10 mouse cellular contexts compared by ENCODE assay signal in genomic region chr4:45308046-45308445, GRCm38 (mm10). TPM values are rescaled to one million over a fixed set of nuclear protein-coding genes. Genes with fewer than 3 reads are reported as not detected.
DNase-seq lines count a peak whose midpoint lies in the region; ATAC-seq and TF ChIP-seq lines count a peak whose summit lies in the region.
"Had no signal": no experiment of that assay in that cellular context is flagged by ENCODE, and none has a peak within 500 bp of the region (broad histone marks: within the 10 kb centered on the region; RNA-seq: fewer than 3 reads in every experiment).

No protein-coding gene starts in this region.

- ATAC-seq in forebrain, embryonic 14.5 days = no peak
- no peak for ATAC-seq in forebrain, embryonic 16.5 days
- no peak for ATAC-seq in midbrain, embryonic 11.5 days (ENCODE audit: low FRiP score)
- ATAC-seq in midbrain, embryonic 16.5 days = no peak
- ATAC-seq in embryonic facial prominence, embryonic 11.5 days (replicated peaks; ENCODE audit: insufficient number of reproducible peaks, low FRiP score, low TSS enrichment, low read depth) = no peak
- ATAC-seq: Patski had no signal

- TF ChIP-seq CTCF in olfactory bulb, adult 2 months (IDR thresholded peaks at IDR 0.05; ENCODE audit: insufficient read depth, low read depth, low read length) = peak; percentile 13; the same call in 1 of the 2 replicates

- WGBS in forebrain, embryonic 14.5 days = 29% methylated on average over 11 of the region's 11 CpGs
- 27% methylated on average over 11 of the region's 11 CpGs for WGBS in forebrain, embryonic 16.5 days
- WGBS in midbrain, embryonic 11.5 days = 34% methylated on average over 11 of the region's 11 CpGs
- 31% methylated on average over 11 of the region's 11 CpGs for WGBS in midbrain, embryonic 16.5 days
- whole genome bisulfite sequencing in embryonic facial prominence, embryonic 11.5 days = 33% methylated on average over 11 of the region's 11 CpGs
- WGBS in olfactory bulb, adult 2 months = 28% methylated on average over 11 of the region's 11 CpGs

- H3K27ac ChIP-seq in forebrain, embryonic 14.5 days (ENCODE audit: low read depth, low read length) = no peak overlapping the region
- H3K27ac ChIP-seq in forebrain, embryonic 16.5 days (ENCODE audit: low read length) = no peak overlapping the region
- H3K27ac ChIP-seq in midbrain, embryonic 11.5 days (ENCODE audit: low read depth, low read length) = no peak overlapping the region
- no peak overlapping the region for H3K27ac ChIP-seq in midbrain, embryonic 16.5 days (ENCODE audit: low read length)
- H3K27ac ChIP-seq in embryonic facial prominence, embryonic 11.5 days (replicated peaks; ENCODE audit: low read depth, low read length) = no peak overlapping the region
- no peak overlapping the region for H3K27ac ChIP-seq in olfactory bulb, adult 2 months (ENCODE audit: insufficient read depth, low read depth, low read length)
- H3K27ac ChIP-seq: limb, embryonic 13.5 days had no signal

- TF ChIP-seq POLR2A in olfactory bulb, adult 2 months (IDR thresholded peaks at IDR 0.05; ENCODE audit: insufficient read depth, low read depth, low read length) = no peak

- DNase-seq in forebrain, embryonic 14.5 days (ENCODE audit: low spot score) = peak; percentile 33
- DNase-seq in midbrain, embryonic 11.5 days (ENCODE audit: low spot score, missing footprints) = peak; percentile 88
- peak; percentile 53 for DNase-seq in embryonic facial prominence, embryonic 11.5 days (ENCODE audit: low spot score)
- no peak for DNase-seq in adrenal gland, adult 8-10 months
- DNase-seq in frontal cortex, postnatal 36 days (ENCODE audit: low spot score in 2 of 2) = no peak

- no peak overlapping the region for H3K4me3 ChIP-seq in forebrain, embryonic 14.5 days (ENCODE audit: low read depth, low read length)
- no peak overlapping the region for H3K4me3 ChIP-seq in forebrain, embryonic 16.5 days (replicated peaks; ENCODE audit: low read length)
- H3K4me3 ChIP-seq in midbrain, embryonic 11.5 days (ENCODE audit: low read depth, low read length) = no peak overlapping the region
- no peak overlapping the region for H3K4me3 ChIP-seq in midbrain, embryonic 16.5 days (ENCODE audit: low read depth, low read length)
- no peak overlapping the region for H3K4me3 ChIP-seq in embryonic facial prominence, embryonic 11.5 days (ENCODE audit: low read depth, low read length)
- H3K4me3 ChIP-seq in olfactory bulb, adult 2 months (ENCODE audit: insufficient read depth, low read depth, low read length) = no peak overlapping the region
- H3K4me3 ChIP-seq: limb, embryonic 13.5 days had no signal

- no peaks in the 10 kb centered on the region for H3K27me3 ChIP-seq in forebrain, embryonic 14.5 days (replicated peaks; ENCODE audit: control insufficient read depth, insufficient read depth, low read length)
- H3K27me3 ChIP-seq in forebrain, embryonic 16.5 days (replicated peaks; ENCODE audit: control insufficient read depth, insufficient read depth, low read length) = no peaks in the 10 kb centered on the region
- no peaks in the 10 kb centered on the region for H3K27me3 ChIP-seq in midbrain, embryonic 11.5 days (ENCODE audit: control insufficient read depth, insufficient read depth, low read length)
- no peaks in the 10 kb centered on the region for H3K27me3 ChIP-seq in midbrain, embryonic 16.5 days (ENCODE audit: control insufficient read depth, insufficient read depth, low read depth, low read length)
- no peaks in the 10 kb centered on the region for H3K27me3 ChIP-seq in embryonic facial prominence, embryonic 11.5 days (ENCODE audit: control insufficient read depth, insufficient read depth, low read length)
- H3K27me3 ChIP-seq: limb, embryonic 13.5 days; Patski had no signal

- H3K4me1 ChIP-seq in forebrain, embryonic 14.5 days (ENCODE audit: control insufficient read depth, insufficient read depth, low read length) = no peaks in the 10 kb centered on the region
- H3K4me1 ChIP-seq in forebrain, embryonic 16.5 days (replicated peaks; ENCODE audit: control insufficient read depth, insufficient read depth, low read length) = no peaks in the 10 kb centered on the region
- H3K4me1 ChIP-seq in midbrain, embryonic 11.5 days (ENCODE audit: control insufficient read depth, insufficient read depth, low read length) = no peaks in the 10 kb centered on the region
- H3K4me1 ChIP-seq in midbrain, embryonic 16.5 days (ENCODE audit: control insufficient read depth, insufficient read depth, low read length) = no peaks in the 10 kb centered on the region
- no peaks in the 10 kb centered on the region for H3K4me1 ChIP-seq in embryonic facial prominence, embryonic 11.5 days (ENCODE audit: control insufficient read depth, insufficient read depth, low read length)
- no peaks in the 10 kb centered on the region for H3K4me1 ChIP-seq in olfactory bulb, adult 2 months (ENCODE audit: control insufficient read depth, insufficient read depth, low read length)
- H3K4me1 ChIP-seq: limb, embryonic 13.5 days had no signal

- H3K9me3 ChIP-seq in forebrain, embryonic 14.5 days (replicated peaks; ENCODE audit: control insufficient read depth, low read length) = no peaks in the 10 kb centered on the region
- H3K9me3 ChIP-seq in forebrain, embryonic 16.5 days (ENCODE audit: control insufficient read depth, low read length) = no peaks in the 10 kb centered on the region
- no peaks in the 10 kb centered on the region for H3K9me3 ChIP-seq in midbrain, embryonic 11.5 days (ENCODE audit: control insufficient read depth, low read length)
- H3K9me3 ChIP-seq in midbrain, embryonic 16.5 days (replicated peaks; ENCODE audit: control insufficient read depth, low read length, poor library complexity, severe bottlenecking) = no peaks in the 10 kb centered on the region
- no peaks in the 10 kb centered on the region for H3K9me3 ChIP-seq in embryonic facial prominence, embryonic 11.5 days (replicated peaks; ENCODE audit: control insufficient read depth, low read length)
- H3K9me3 ChIP-seq: limb, embryonic 13.5 days had no signal

- H3K4me2 ChIP-seq in forebrain, embryonic 14.5 days (ENCODE audit: low read length) = no peak overlapping the region
- no peak overlapping the region for H3K4me2 ChIP-seq in forebrain, embryonic 16.5 days (ENCODE audit: low read length)
- H3K4me2 ChIP-seq in midbrain, embryonic 11.5 days = no peak overlapping the region
- no peak overlapping the region for H3K4me2 ChIP-seq in midbrain, embryonic 16.5 days (ENCODE audit: low read length)
- H3K4me2 ChIP-seq in embryonic facial prominence, embryonic 11.5 days (ENCODE audit: low read depth, low read length) = no peak overlapping the region
- H3K4me2 ChIP-seq: limb, embryonic 13.5 days had no signal

- H3K9ac ChIP-seq in forebrain, embryonic 14.5 days (ENCODE audit: low read length) = no peak overlapping the region
- H3K9ac ChIP-seq in forebrain, embryonic 16.5 days (replicated peaks; ENCODE audit: low read depth, low read length) = no peak overlapping the region
- H3K9ac ChIP-seq in midbrain, embryonic 11.5 days (ENCODE audit: low read length) = no peak overlapping the region
- H3K9ac ChIP-seq in midbrain, embryonic 16.5 days (ENCODE audit: low read depth, low read length) = no peak overlapping the region
- H3K9ac ChIP-seq in embryonic facial prominence, embryonic 11.5 days (replicated peaks; ENCODE audit: low read length) = no peak overlapping the region
- H3K9ac ChIP-seq: limb, embryonic 13.5 days had no signal

- peaks cover 46% of the 10 kb centered on the region for H3K36me3 ChIP-seq in forebrain, embryonic 14.5 days (ENCODE audit: control insufficient read depth, insufficient read depth, low read length)
- peaks cover 34% of the 10 kb centered on the region for H3K36me3 ChIP-seq in forebrain, embryonic 16.5 days (ENCODE audit: control insufficient read depth, insufficient read depth)
- H3K36me3 ChIP-seq in midbrain, embryonic 11.5 days (ENCODE audit: control insufficient read depth, insufficient read depth, low read length) = peaks cover 14% of the 10 kb centered on the region; the same call in 1 of the 2 replicates
- peaks cover 43% of the 10 kb centered on the region for H3K36me3 ChIP-seq in midbrain, embryonic 16.5 days (ENCODE audit: control insufficient read depth, insufficient read depth, low read length)
- H3K36me3 ChIP-seq in embryonic facial prominence, embryonic 11.5 days (replicated peaks; ENCODE audit: control insufficient read depth, insufficient read depth, low read depth, low read length) = peaks cover 4% of the 10 kb centered on the region

RNA-seq across cellular contexts. Expression of gene Trmt10b, which starts 11.1 kb away (rescaled TPM):
- polyA plus RNA-seq in forebrain, embryonic 14.5 days (2014; fragmentation: Nextera tagmentation; extraction: Ambion mirVana) = 23.9 and 25.6 TPM in 2 replicates
- polyA plus RNA-seq in forebrain, embryonic 16.5 days (2015; fragmentation: Nextera tagmentation; extraction: Ambion mirVana) = 21.6 and 22.9 TPM in 2 replicates
- polyA plus RNA-seq in midbrain, embryonic 11.5 days (2014; fragmentation: Nextera tagmentation; extraction: Ambion mirVana) = 20.5 and 25.4 TPM in 2 replicates
- polyA plus RNA-seq in midbrain, embryonic 16.5 days (2015; fragmentation: Nextera tagmentation; extraction: Ambion mirVana) = 25.5 and 28.6 TPM in 2 replicates
- polyA plus RNA-seq in embryonic facial prominence, embryonic 11.5 days (2014; fragmentation: Nextera tagmentation; extraction: Ambion mirVana) = 20.5 and 22.3 TPM in 2 replicates
- not detected in 2 replicates for polyA plus RNA-seq in olfactory bulb, adult 2 months (2012; ENCODE audit: insufficient read depth, insufficient read length, low replicate concordance, missing spikeins)
- 10 to 100 TPM in 3 of 4 experiments, 1 to 10 TPM in 1; 8.0 to 15.0 (median 12.7) TPM for total RNA-seq in adrenal gland, adult 8-10 months (2022)

RNA-seq across cellular contexts. Expression of gene Dcaf10, which starts 33.9 kb away (rescaled TPM):
- polyA plus RNA-seq in forebrain, embryonic 14.5 days (2014; fragmentation: Nextera tagmentation; extraction: Ambion mirVana) = 8.5 and 8.8 TPM in 2 replicates
- polyA plus RNA-seq in forebrain, embryonic 16.5 days (2015; fragmentation: Nextera tagmentation; extraction: Ambion mirVana) = 7.1 and 8.1 TPM in 2 replicates
- polyA plus RNA-seq in midbrain, embryonic 11.5 days (2014; fragmentation: Nextera tagmentation; extraction: Ambion mirVana) = 11.7 and 12.3 TPM in 2 replicates
- 7.4 and 7.7 TPM in 2 replicates for polyA plus RNA-seq in midbrain, embryonic 16.5 days (2015; fragmentation: Nextera tagmentation; extraction: Ambion mirVana)
- 15.6 and 15.9 TPM in 2 replicates for polyA plus RNA-seq in embryonic facial prominence, embryonic 11.5 days (2014; fragmentation: Nextera tagmentation; extraction: Ambion mirVana)
- polyA plus RNA-seq in olfactory bulb, adult 2 months (2012; ENCODE audit: insufficient read depth, insufficient read length, low replicate concordance, missing spikeins) = not detected in 2 replicates
- total RNA-seq in adrenal gland, adult 8-10 months (2022) = 10 to 100 TPM; 25.4 to 31.5 (median 27.6) TPM

RNA-seq across cellular contexts. Expression of gene Exosc3, which starts 34.5 kb away (rescaled TPM):
- 44.5 and 52.4 TPM in 2 replicates for polyA plus RNA-seq in forebrain, embryonic 14.5 days (2014; fragmentation: Nextera tagmentation; extraction: Ambion mirVana)
- 45.7 and 46.8 TPM in 2 replicates for polyA plus RNA-seq in forebrain, embryonic 16.5 days (2015; fragmentation: Nextera tagmentation; extraction: Ambion mirVana)
- polyA plus RNA-seq in midbrain, embryonic 11.5 days (2014; fragmentation: Nextera tagmentation; extraction: Ambion mirVana) = 105 and 109 TPM in 2 replicates
- 31.7 and 32.6 TPM in 2 replicates for polyA plus RNA-seq in midbrain, embryonic 16.5 days (2015; fragmentation: Nextera tagmentation; extraction: Ambion mirVana)
- polyA plus RNA-seq in embryonic facial prominence, embryonic 11.5 days (2014; fragmentation: Nextera tagmentation; extraction: Ambion mirVana) = 97.1 and 100 TPM in 2 replicates
- polyA plus RNA-seq in olfactory bulb, adult 2 months (2012; ENCODE audit: insufficient read depth, insufficient read length, low replicate concordance, missing spikeins) = not detected in 2 replicates
- 10 to 100 TPM; 22.9 to 40.8 (median 30.9) TPM for total RNA-seq in adrenal gland, adult 8-10 months (2022)

Comparison
In these comparisons a context has a peak if more than half of its experiments do, and no peak if none do; other contexts are left out.
1. DNase-seq: peak in forebrain, embryonic 14.5 days (single experiment), midbrain, embryonic 11.5 days (single experiment) and embryonic facial prominence, embryonic 11.5 days (single experiment); none in adrenal gland, adult 8-10 months (single experiment) and frontal cortex, postnatal 36 days (0 of 2).
2. RNA of gene Trmt10b, which starts 11.1 kb away (polyA plus RNA-seq): 25.5 to 28.6 TPM in midbrain, embryonic 16.5 days, 23.9 to 25.6 TPM in forebrain, embryonic 14.5 days, 20.5 to 22.3 TPM in embryonic facial prominence, embryonic 11.5 days, 21.6 to 22.9 TPM in forebrain, embryonic 16.5 days and 20.5 to 25.4 TPM in midbrain, embryonic 11.5 days; not detected in olfactory bulb, adult 2 months; every median in the first group is over 10 times any median in the second.
3. RNA of gene Exosc3, which starts 34.5 kb away (polyA plus RNA-seq): 105 to 109 TPM in midbrain, embryonic 11.5 days, 97.1 to 100 TPM in embryonic facial prominence, embryonic 11.5 days, 44.5 to 52.4 TPM in forebrain, embryonic 14.5 days, 45.7 to 46.8 TPM in forebrain, embryonic 16.5 days and 31.7 to 32.6 TPM in midbrain, embryonic 16.5 days; not detected in olfactory bulb, adult 2 months; every median in the first group is over 10 times any median in the second.